Mouse (Mus musculus) hematopoietic stem cell, adult 5-6 weeks (primary cell): ENCODE measurements around the gene Ndufaf4. TPM values are rescaled to one million over a fixed set of nuclear protein-coding genes. Genes with fewer than 3 reads are reported as not detected.

Source experiments
- ATAC-seq, 2 experiments: fragments of 125-278 bp in 1 of 2; replicated peaks in 1 of 2; 2 replicates each; pipeline ENCODE4 v1.8.0; 2016 to 2017; ENCODE audit warnings: inconsistent platforms in 2 of 2, mild to moderate bottlenecking in 2 of 2, moderate number of reproducible peaks in 2 of 2, low read depth in 1 of 2, moderate TSS enrichment in 1 of 2; ENCODE audit not compliant: low FRiP score in 2 of 2, poor library complexity in 2 of 2, severe bottlenecking in 2 of 2, insufficient read depth in 1 of 2, low TSS enrichment in 1 of 2
- total RNA-seq: library from RNA; stranded (forward); fragments of 172-1452, 232-1000 nt; gene quantifications from 2 replicates; pipeline ENCODE4 v1.2.3, GENCODE M21; 2017

Ndufaf4 gene
- total RNA-seq, 1 experiment from 2014 or later = 25.3 TPM

DNA sequence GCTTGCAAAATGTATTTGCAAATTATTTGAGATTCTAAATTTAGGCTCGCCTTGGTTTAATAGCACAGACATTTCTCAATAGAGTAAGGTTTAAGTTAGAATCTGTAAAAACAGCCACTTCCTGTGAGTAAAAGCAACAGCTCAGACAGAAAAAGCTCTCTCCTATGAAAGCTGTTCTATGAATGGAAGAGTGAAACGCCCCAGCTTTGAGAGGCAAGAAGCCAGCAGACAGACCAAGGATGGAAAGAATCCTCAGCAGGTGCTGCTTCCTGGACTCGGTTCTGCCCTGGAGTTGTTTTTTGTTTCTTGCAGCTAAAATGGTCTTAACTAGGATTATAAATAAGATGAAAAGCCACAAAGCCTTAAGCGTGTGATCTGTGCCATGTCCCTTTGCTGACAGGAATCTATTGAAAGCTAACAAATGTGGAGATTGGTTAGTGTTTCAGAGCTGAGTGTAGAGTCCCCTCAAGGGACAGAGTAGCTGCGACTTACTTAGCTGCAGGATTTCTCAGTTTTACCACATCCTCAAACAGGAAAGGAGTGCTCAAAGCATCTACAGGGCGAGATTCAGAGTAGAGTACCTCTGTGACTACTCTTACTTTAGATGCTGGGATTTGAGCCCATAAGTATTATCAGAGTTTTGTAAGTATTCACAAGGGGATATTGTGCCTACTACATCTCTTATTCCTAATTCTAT is 45.0 kb downstream of the Ndufaf4 start:
- no peak for ATAC-seq

Other genes with a start within 250 kb of the Ndufaf4 start
- gene Klhl32, start 47.0 kb upstream of the Ndufaf4 start, total RNA-seq = 0.25 TPM in 1 of 2 replicates, not detected in the other
- gene Gpr63, start 68.3 kb downstream of the Ndufaf4 start, total RNA-seq = 0.25 TPM in 1 of 2 replicates, not detected in the other